Mouse (Mus musculus) liver, embryonic 12.5 days (tissue): ENCODE measurements at regions not wholly inside any gene's neighbourhood (a gene's known extent, or its start where the extent isn't known, plus 50 kb on each side); places are given as distances from the start of the nearest gene placed in this dataset.
A peak's percentile ranks its signal among the peaks of the same experiment; 100 is the strongest.

ENCODE experiments used
- ATAC-seq: fragments of 200-750 bp; cut with Nextera tagmentation; 2 replicates; pipeline ENCODE4 v1.8.0; 2017; ENCODE audit warnings: moderate number of reproducible peaks, mild to moderate bottlenecking, moderate library complexity
- H3K27ac ChIP-seq: fragments of 300-500 bp; sonication (generic); 2 replicates; pipeline ENCODE4 v1.5.1; 2016; ENCODE audit warnings: mild to moderate bottlenecking
- H3K27me3 ChIP-seq: fragments of 300-500 bp; sonication (generic); replicated peaks from 2 replicates; pipeline ENCODE4 v1.6.1; 2016; ENCODE audit warnings: mild to moderate bottlenecking, moderate library complexity
- H3K36me3 ChIP-seq: fragments of 300-500 bp; sonication (generic); 2 replicates; pipeline ENCODE4 v1.6.1; 2016; ENCODE audit warnings: mild to moderate bottlenecking, moderate library complexity
- H3K4me1 ChIP-seq: fragments of 300-500 bp; sonication (generic); 2 replicates; pipeline ENCODE4 v1.6.1; 2016
- H3K4me2 ChIP-seq: fragments of 300-500 bp; sonication (generic); 2 replicates; pipeline ENCODE4 v1.6.1; 2016; ENCODE audit warnings: mild to moderate bottlenecking, moderate library complexity
- H3K4me3 ChIP-seq: fragments of 300-500 bp; sonication (generic); 2 replicates; pipeline ENCODE4 v1.5.1; 2016; ENCODE audit warnings: mild to moderate bottlenecking, moderate library complexity
- H3K9ac ChIP-seq: fragments of 300-500 bp; sonication (generic); 2 replicates; pipeline ENCODE4 v1.6.1; 2016; ENCODE audit warnings: mild to moderate bottlenecking, moderate library complexity
- H3K9me3 ChIP-seq: fragments of 300-500 bp; sonication (generic); replicated peaks from 2 replicates; pipeline ENCODE4 v1.6.1; 2016; ENCODE audit warnings: mild to moderate bottlenecking, moderate library complexity
- WGBS: fragments of 180-500 bp; shearing (Covaris S2); methylation state at CpG from one replicate; pipeline ENCODE4 v1.1.7; 2016; ENCODE audit not compliant: insufficient replicate concordance; 5-methylcytosine and 5-hydroxymethylcytosine counted together

GRCm38 (mm10) chr13:3752334-3752733, 51.8 kb downstream of the Calml3 start:
- whole genome bisulfite sequencing = 64% methylated on average over 5 of the region's 5 CpGs
- H3K4me3 ChIP-seq = no peak overlapping the region
- no peaks in the 10 kb centered on the region for H3K36me3 ChIP-seq
- no peak overlapping the region for H3K27ac ChIP-seq
- no peaks in the 10 kb centered on the region for H3K27me3 ChIP-seq
- no peaks in the 10 kb centered on the region for H3K9me3 ChIP-seq
- no peak overlapping the region for H3K4me2 ChIP-seq
- no peak for ATAC-seq
- H3K9ac ChIP-seq = no peak overlapping the region
- no peaks in the 10 kb centered on the region for H3K4me1 ChIP-seq

- Histone ChIP-seq H3K36me3 (no peaks in the 10 kb centered on the region), H3K4me2 (no peak overlapping the region), H3K9ac (no peak overlapping the region), H3K9me3 (no peaks in the 10 kb centered on the region), H3K4me3 (no peak overlapping the region), H3K4me1 (no peaks in the 10 kb centered on the region), H3K27me3 (no peaks in the 10 kb centered on the region), H3K27ac (no peak overlapping the region)
- no peak for ATAC-seq
- WGBS = 29% methylated on average over 1 of the region's 1 CpGs
Observed at GRCm38 (mm10) chr13:3751222-3751621, 52.9 kb downstream of the Calml3 start.

- ATAC-seq = no peak
- H3K36me3 ChIP-seq = no peaks in the 10 kb centered on the region
- WGBS = 32% methylated on average over 1 of the region's 1 CpGs
Observed at GRCm38 (mm10) chr13:3750756-3751155, 53.4 kb downstream of the Calml3 start.

GRCm38 (mm10) chr13:3749646-3750045, 54.5 kb downstream of the Calml3 start:
- Histone ChIP-seq H3K27ac (no peak overlapping the region), H3K4me2 (no peak overlapping the region), H3K9ac (no peak overlapping the region), H3K9me3 (no peaks in the 10 kb centered on the region), H3K4me1 (no peaks in the 10 kb centered on the region), H3K27me3 (no peaks in the 10 kb centered on the region), H3K4me3 (no peak overlapping the region), H3K36me3 (no peaks in the 10 kb centered on the region)
- WGBS = 45% methylated on average over 3 of the region's 3 CpGs
- ATAC-seq = no peak

More at GRCm38 (mm10) chr13:3750756-3751155, 53.4 kb downstream of the Calml3 start:
- H3K27me3 ChIP-seq = no peaks in the 10 kb centered on the region
- H3K9me3 ChIP-seq = no peaks in the 10 kb centered on the region
- H3K9ac ChIP-seq = no peak overlapping the region
- H3K4me1 ChIP-seq = no peaks in the 10 kb centered on the region
- no peak overlapping the region for H3K4me2 ChIP-seq
- no peak overlapping the region for H3K4me3 ChIP-seq
- no peak overlapping the region for H3K27ac ChIP-seq

- H3K27ac ChIP-seq = no peak overlapping the region
- WGBS = 71% methylated on average over 5 of the region's 5 CpGs
- H3K4me1 ChIP-seq = no peaks in the 10 kb centered on the region
- H3K9ac ChIP-seq = no peak overlapping the region
- no peak for ATAC-seq
- H3K4me2 ChIP-seq = no peak overlapping the region
- no peaks in the 10 kb centered on the region for H3K9me3 ChIP-seq
- no peaks in the 10 kb centered on the region for H3K36me3 ChIP-seq
- H3K27me3 ChIP-seq = no peaks in the 10 kb centered on the region
- no peak overlapping the region for H3K4me3 ChIP-seq
Observed at GRCm38 (mm10) chr13:3748859-3749258, 55.3 kb downstream of the Calml3 start.

GRCm38 (mm10) chr13:3746524-3746923, 57.6 kb downstream of the Calml3 start:
- Histone ChIP-seq H3K36me3 (no peaks in the 10 kb centered on the region), H3K4me1 (peaks cover 17% of the 10 kb centered on the region), H3K27ac (no peak overlapping the region), H3K9ac (no peak overlapping the region), H3K9me3 (no peaks in the 10 kb centered on the region), H3K4me3 (no peak overlapping the region), H3K4me2 (no peak overlapping the region), H3K27me3 (no peaks in the 10 kb centered on the region)
- ATAC-seq = no peak
- WGBS = 72% methylated on average over 10 of the region's 10 CpGs

GRCm38 (mm10) chr13:3744870-3745269, 59.2 kb downstream of the Calml3 start:
- Histone ChIP-seq H3K4me1 (peaks cover 17% of the 10 kb centered on the region), H3K36me3 (no peaks in the 10 kb centered on the region), H3K4me2 (no peak overlapping the region), H3K9ac (no peak overlapping the region), H3K27ac (no peak overlapping the region), H3K9me3 (no peaks in the 10 kb centered on the region), H3K4me3 (no peak overlapping the region), H3K27me3 (no peaks in the 10 kb centered on the region)
- ATAC-seq = no peak
- WGBS = 66% methylated on average over 3 of the region's 3 CpGs

- Histone ChIP-seq H3K36me3 (no peaks in the 10 kb centered on the region), H3K4me3 (no peak overlapping the region), H3K9ac (no peak overlapping the region), H3K27ac (no peak overlapping the region), H3K4me2 (no peak overlapping the region), H3K4me1 (peaks cover 17% of the 10 kb centered on the region), H3K9me3 (no peaks in the 10 kb centered on the region), H3K27me3 (no peaks in the 10 kb centered on the region)
- WGBS = 62% methylated on average over 6 of the region's 6 CpGs
- ATAC-seq = no peak
Observed at GRCm38 (mm10) chr13:3743692-3744457, 60.2 kb downstream of the Calml3 start.

- ATAC-seq = 0 out of 2 replicates have a peak, but pooled peaks have one; percentile 36
- H3K27ac ChIP-seq = no peak overlapping the region
- no peak overlapping the region for H3K9ac ChIP-seq
- H3K27me3 ChIP-seq = no peaks in the 10 kb centered on the region
- no peaks in the 10 kb centered on the region for H3K9me3 ChIP-seq
- no peaks in the 10 kb centered on the region for H3K36me3 ChIP-seq
- peaks cover 17% of the 10 kb centered on the region for H3K4me1 ChIP-seq
- H3K4me3 ChIP-seq = no peak overlapping the region
- H3K4me2 ChIP-seq = no peak overlapping the region
- WGBS = 36% methylated on average over 4 of the region's 4 CpGs
Observed at GRCm38 (mm10) chr13:3742763-3743401, 61.2 kb downstream of the Calml3 start.

GRCm38 (mm10) chr13:3742094-3742730, 61.9 kb downstream of the Calml3 start:
- Histone ChIP-seq H3K27ac (no peak overlapping the region), H3K4me2 (no peak overlapping the region), H3K4me3 (no peak overlapping the region), H3K4me1 (peaks cover 17% of the 10 kb centered on the region), H3K9me3 (no peaks in the 10 kb centered on the region), H3K36me3 (no peaks in the 10 kb centered on the region), H3K9ac (no peak overlapping the region), H3K27me3 (no peaks in the 10 kb centered on the region)
- 51% methylated on average over 2 of the region's 2 CpGs for WGBS
- ATAC-seq = peak; percentile 30; the same call in 1 of the 2 replicates

- no peaks in the 10 kb centered on the region for H3K9me3 ChIP-seq
- no peaks in the 10 kb centered on the region for H3K27me3 ChIP-seq
- no peak overlapping the region for H3K27ac ChIP-seq
- H3K36me3 ChIP-seq = no peaks in the 10 kb centered on the region
- H3K4me3 ChIP-seq = no peak overlapping the region
- 39% methylated on average over 2 of the region's 2 CpGs for WGBS
- no peaks in the 10 kb centered on the region for H3K4me1 ChIP-seq
- no peak overlapping the region for H3K9ac ChIP-seq
- no peak for ATAC-seq
- no peak overlapping the region for H3K4me2 ChIP-seq
Observed at GRCm38 (mm10) chr13:3730699-3731021, 73.5 kb downstream of the Calml3 start.

- H3K27ac ChIP-seq = no peak overlapping the region
- ATAC-seq = no peak
- 26% methylated on average over 3 of the region's 3 CpGs for WGBS
Observed at GRCm38 (mm10) chr13:3729926-3730698, 74.0 kb downstream of the Calml3 start.

More at GRCm38 (mm10) chr13:3729926-3730698, 74.0 kb downstream of the Calml3 start:
- no peaks in the 10 kb centered on the region for H3K4me1 ChIP-seq
- no peak overlapping the region for H3K4me2 ChIP-seq
- H3K4me3 ChIP-seq = no peak overlapping the region
- no peaks in the 10 kb centered on the region for H3K27me3 ChIP-seq
- no peaks in the 10 kb centered on the region for H3K9me3 ChIP-seq
- H3K9ac ChIP-seq = no peak overlapping the region
- no peaks in the 10 kb centered on the region for H3K36me3 ChIP-seq
